Mouse (Mus musculus) macrophage (primary cell): Measurements from ENCODE around the gene Inpp5k. TPM values are rescaled to one million over a fixed set of nuclear protein-coding genes. Genes with fewer than 3 reads are reported as not detected.

Experiments used
- H3K27ac ChIP-seq: fragments of 350-480 bp; formaldehyde crosslinking; 2 replicates; pipeline ENCODE4 v1.9.0; 2021
- H3K36me3 ChIP-seq: fragments of 350-480 bp; formaldehyde crosslinking; 2 replicates; pipeline ENCODE4 v1.9.0; 2021; ENCODE audit errors: inconsistent target
- H3K4me3 ChIP-seq: fragments of 350-480 bp; formaldehyde crosslinking; 2 replicates; pipeline ENCODE4 v1.9.0; 2021; ENCODE audit errors: inconsistent target
- H3K79me2 ChIP-seq: fragments of 350-480 bp; formaldehyde crosslinking; 2 replicates; pipeline ENCODE4 v1.9.0; 2021; ENCODE audit errors: inconsistent target
- WGBS: methylation state at CpG from one replicate; pipeline ENCODE4 v1.1.7; 2026; ENCODE audit warnings: inconsistent platforms; ENCODE audit not compliant: missing documents; 5-methylcytosine and 5-hydroxymethylcytosine counted together
- polyA plus RNA-seq: library from polyadenylated mRNA; stranded (reverse); fragments of 250-400 nt; gene quantifications from 3 replicates; pipeline ENCODE4 v1.2.4, GENCODE M21; 2018; ENCODE audit warnings: inconsistent platforms

The Inpp5k gene
- polyA plus RNA-seq, 1 experiment from 2014 or later: 38.4 TPM

DNA sequence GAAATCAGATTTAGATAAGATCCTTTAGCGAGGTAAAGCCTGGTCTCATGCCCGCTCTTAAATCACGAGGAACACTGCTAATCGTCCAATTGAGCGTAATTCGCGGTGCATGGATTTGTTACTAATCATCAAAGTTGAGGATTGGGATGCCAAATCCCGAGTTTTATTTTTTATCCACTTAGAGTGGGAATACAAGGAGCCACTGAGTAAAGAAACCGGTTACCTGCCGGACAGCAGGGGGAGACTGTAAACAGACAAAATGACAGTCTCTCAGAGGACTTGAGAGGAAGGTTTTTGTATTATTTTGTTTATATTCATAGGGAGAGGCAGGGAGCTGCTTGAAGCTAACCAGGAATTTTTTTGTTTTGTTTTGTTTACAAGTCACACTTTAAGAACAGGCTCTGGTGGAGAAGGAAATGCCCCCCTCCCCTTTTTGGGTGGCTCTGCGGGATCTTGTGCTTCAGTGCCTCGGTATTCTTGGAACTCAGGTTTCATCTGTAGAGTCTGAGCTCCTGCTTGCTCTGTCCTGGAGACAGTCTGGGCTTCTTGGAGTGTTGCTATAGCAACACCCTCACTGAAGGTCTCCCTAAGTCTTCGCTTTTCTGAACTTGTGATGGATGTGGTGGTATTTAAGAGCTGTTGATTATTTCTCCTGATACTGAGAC lies 905 bp downstream of the Inpp5k start:
- peak overlapping the region; percentile 99 for H3K4me3 ChIP-seq
- peaks cover 29% of the 10 kb centered on the region for H3K79me2 ChIP-seq
- WGBS: 12% methylated on average over 13 of the region's 13 CpGs
- peak overlapping the region; percentile 57 for H3K27ac ChIP-seq
- H3K36me3 ChIP-seq: peaks cover 40% of the 10 kb centered on the region

DNA sequence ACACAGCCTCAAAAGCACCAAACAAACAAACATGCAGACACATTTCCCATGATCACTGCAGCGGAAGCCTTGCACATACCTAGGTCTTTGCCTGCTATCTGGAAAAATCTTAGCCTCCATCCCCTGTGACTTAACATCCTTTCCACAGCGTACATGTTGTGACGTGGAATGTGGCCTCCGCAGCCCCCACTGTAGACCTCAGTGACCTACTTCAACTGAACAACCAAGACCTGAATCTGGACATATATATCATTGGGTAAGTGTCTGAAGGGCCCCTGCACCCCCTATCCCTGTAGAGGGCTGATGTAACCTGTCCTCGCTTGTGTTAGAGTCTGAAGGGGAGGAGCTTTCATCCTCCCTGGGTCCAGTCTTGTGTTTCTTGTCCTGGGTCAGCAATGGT lies 2.1 kb downstream of the Inpp5k start:
- no peak overlapping the region for H3K27ac ChIP-seq
- H3K4me3 ChIP-seq: no peak overlapping the region
- 98% methylated on average over 5 of the region's 5 CpGs for WGBS
- peaks cover 28% of the 10 kb centered on the region for H3K36me3 ChIP-seq
- H3K79me2 ChIP-seq: peaks cover 29% of the 10 kb centered on the region

DNA sequence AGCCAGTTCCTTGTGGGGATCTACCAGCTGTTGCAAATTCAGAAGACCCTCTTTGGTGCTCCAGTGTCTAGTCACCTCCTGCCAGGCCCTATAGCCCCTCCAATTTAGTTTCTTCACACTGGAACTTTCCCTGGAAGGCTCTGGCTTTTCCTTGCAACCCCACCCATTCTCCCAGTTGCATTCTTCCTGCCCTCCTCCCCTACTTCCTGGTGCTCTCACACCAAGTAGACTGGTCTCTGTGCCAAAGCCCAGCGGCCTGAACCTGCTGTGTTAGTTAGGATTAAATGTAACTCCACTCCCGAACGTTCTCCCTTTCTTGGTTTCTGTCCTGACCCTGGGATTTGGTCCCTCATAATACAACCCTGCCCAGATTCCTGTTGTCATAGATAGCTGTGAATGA lies 4.0 kb downstream of the Inpp5k start:
- no peak overlapping the region for H3K27ac ChIP-seq
- peaks cover 29% of the 10 kb centered on the region; the same call in 1 of the 2 replicates for H3K36me3 ChIP-seq
- H3K79me2 ChIP-seq: peaks cover 29% of the 10 kb centered on the region
- no peak overlapping the region for H3K4me3 ChIP-seq
- 77% methylated on average over 3 of the region's 3 CpGs for WGBS

DNA sequence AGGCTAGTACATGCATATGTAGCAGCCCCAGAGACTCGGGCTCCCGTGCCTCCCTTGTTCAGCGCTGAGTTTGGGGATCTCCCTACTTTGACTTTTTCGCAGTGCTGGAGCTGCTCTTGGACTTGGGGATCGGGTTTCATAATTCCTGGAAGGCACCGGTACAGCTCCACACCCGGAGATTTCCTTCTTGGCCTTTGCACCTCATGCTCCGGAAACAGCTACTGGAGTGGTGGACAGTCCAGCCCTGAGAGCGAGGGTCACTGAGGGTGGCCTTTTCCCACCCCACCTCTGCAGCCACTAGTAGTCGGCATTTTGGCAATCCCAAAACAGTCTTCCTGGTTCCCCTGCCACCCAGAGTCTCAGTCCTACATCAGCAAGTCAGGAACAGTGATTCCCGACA lies 4.5 kb downstream of the Inpp5k start:
- Histone ChIP-seq H3K4me3 (no peak overlapping the region), H3K27ac (no peak overlapping the region), H3K36me3 (peaks cover 30% of the 10 kb centered on the region; the same call in 1 of the 2 replicates), H3K79me2 (peaks cover 29% of the 10 kb centered on the region)
- WGBS: 95% methylated on average over 11 of the region's 11 CpGs

- H3K4me3 ChIP-seq: no peak overlapping the region
- no peaks in the 10 kb centered on the region for H3K79me2 ChIP-seq
- peaks cover 39% of the 10 kb centered on the region for H3K36me3 ChIP-seq
- 96% methylated on average over 5 of the region's 5 CpGs for WGBS
- no peak overlapping the region for H3K27ac ChIP-seq
These were observed 12.5 kb downstream of the Inpp5k start for GRCm38 (mm10) chr11:75643323-75643722.

GRCm38 (mm10) chr11:75644684-75645083 lies 13.9 kb downstream of the Inpp5k start:
- Histone ChIP-seq H3K36me3 (peaks cover 32% of the 10 kb centered on the region), H3K79me2 (no peaks in the 10 kb centered on the region), H3K27ac (peak overlapping the region; percentile 65), H3K4me3 (no peak overlapping the region)
- 12% methylated on average over 9 of the region's 9 CpGs for WGBS

DNA sequence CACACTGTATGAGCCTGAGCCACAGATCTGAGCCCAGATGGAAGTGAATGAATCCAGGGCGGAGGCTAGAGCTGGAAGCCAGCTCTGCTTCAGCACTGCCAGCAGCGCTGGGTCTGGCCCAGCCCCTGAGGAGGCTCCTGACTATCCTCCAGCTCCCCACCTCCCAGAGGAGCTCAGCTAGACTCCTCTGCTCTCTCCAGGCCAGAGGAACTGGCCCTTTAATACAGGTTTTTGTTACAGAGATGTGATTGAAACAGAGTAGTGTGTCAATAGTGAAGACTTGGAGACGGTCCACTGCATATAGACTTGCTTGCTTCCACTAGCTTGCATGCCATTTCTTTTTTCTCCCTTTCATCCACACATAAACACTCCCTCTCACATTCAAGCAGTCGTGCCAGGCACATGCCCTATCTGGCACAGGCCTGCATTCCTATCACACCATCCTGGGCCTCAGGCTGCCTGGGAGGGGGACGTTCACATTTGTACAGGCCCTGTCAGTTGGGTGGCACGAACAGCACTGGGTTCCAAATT lies 17.0 kb downstream of the Inpp5k start:
- peaks cover 19% of the 10 kb centered on the region; the same call in 1 of the 2 replicates for H3K36me3 ChIP-seq
- WGBS: 96% methylated on average over 6 of the region's 6 CpGs
- H3K79me2 ChIP-seq: peaks cover 11% of the 10 kb centered on the region
- H3K4me3 ChIP-seq: no peak overlapping the region
- H3K27ac ChIP-seq: no peak overlapping the region

GRCm38 (mm10) chr11:75649155-75649561 lies 18.4 kb downstream of the Inpp5k start:
- Histone ChIP-seq H3K4me3 (no peak overlapping the region), H3K27ac (peak overlapping the region; percentile 35), H3K79me2 (peaks cover 15% of the 10 kb centered on the region), H3K36me3 (peaks cover 19% of the 10 kb centered on the region; the same call in 1 of the 2 replicates)
- 41% methylated on average over 4 of the region's 4 CpGs for WGBS

DNA sequence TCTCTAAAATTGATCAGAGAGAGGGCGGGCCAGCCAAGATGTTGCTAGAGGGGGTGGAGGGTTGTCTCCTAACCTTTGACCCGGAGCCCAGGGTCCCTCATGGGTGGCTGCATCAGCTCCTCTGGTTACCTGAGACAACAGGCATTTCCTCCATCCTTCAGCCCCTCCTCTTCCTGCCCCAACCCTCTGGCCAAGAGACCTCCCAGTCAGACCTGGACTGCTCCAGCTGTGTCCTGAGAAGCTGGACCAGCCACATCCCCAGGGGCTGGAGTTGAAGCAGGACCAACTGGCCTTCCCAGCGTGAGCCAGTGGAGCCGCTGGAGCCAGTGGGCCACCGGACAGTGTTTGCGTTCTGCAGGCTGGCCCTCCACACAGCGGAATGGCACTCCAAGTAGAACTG lies 19.5 kb downstream of the Inpp5k start, which contains the start of gene Myo1c:
TSS of gene Myo1c (plus strand) at position 194 of the 400 bp plus-strand sequence.
- peaks cover 19% of the 10 kb centered on the region; the same call in 1 of the 2 replicates for H3K36me3 ChIP-seq
- H3K4me3 ChIP-seq: peak within 1 kb of the TSS; percentile 12; the same call in 1 of the 2 replicates
- WGBS: 94% methylated on average over 6 of the region's 7 CpGs
- H3K79me2 ChIP-seq: peaks cover 15% of the 10 kb centered on the region
- H3K27ac ChIP-seq: peak within 1 kb of the TSS; percentile 71

GRCm38 (mm10) chr11:75650958-75651425 lies 20.2 kb downstream of the Inpp5k start:
- Histone ChIP-seq H3K36me3 (peaks cover 19% of the 10 kb centered on the region; the same call in 1 of the 2 replicates), H3K4me3 (peak overlapping the region; percentile 12; the same call in 1 of the 2 replicates), H3K27ac (peak overlapping the region; percentile 71), H3K79me2 (peaks cover 15% of the 10 kb centered on the region)
- WGBS: 9% methylated on average over 9 of the region's 13 CpGs

GRCm38 (mm10) chr11:75651426-75652221 lies 20.8 kb downstream of the Inpp5k start:
- peaks cover 22% of the 10 kb centered on the region for H3K79me2 ChIP-seq
- WGBS: under 1% methylated on average over 53 of the region's 54 CpGs
- peak overlapping the region; percentile 80 for H3K4me3 ChIP-seq
- H3K27ac ChIP-seq: peak overlapping the region; percentile 98
- H3K36me3 ChIP-seq: peaks cover 17% of the 10 kb centered on the region; the same call in 1 of the 2 replicates

DNA sequence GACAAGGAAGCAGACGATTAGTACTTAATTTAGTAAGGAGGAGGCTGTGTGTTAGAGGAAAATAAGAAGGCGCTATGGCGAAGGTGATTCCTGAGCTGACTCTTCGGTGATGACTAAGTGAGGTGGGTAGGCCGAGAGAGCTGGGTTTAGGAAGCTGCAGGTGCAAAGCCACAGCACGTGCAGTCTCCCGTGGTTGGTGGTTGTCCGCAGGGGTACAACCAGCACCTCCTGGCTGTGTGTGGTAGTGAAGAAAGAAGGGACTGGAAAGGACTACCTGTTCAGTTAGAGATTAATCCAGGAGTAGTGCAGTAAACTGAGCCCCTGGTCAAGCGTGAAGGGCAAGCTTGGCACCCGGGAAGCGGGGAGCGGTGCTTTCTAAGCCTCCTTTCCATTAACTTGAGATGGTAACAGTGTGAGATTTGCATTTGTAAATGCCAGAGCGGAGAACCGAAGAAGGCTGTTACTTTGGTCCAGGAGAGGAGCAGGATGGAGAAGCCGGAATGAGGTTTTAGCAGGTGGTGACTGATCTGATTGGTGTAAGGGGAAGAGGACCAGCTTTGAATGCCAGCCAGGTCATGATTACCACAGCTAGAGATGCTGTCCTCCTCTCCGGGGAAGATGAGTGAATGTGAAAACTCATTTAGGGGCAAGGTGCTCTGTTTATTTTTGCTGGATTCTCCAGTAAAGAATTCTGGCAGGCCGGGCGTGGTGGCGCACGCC lies 21.6 kb downstream of the Inpp5k start:
- peaks cover 9% of the 10 kb centered on the region; the same call in 1 of the 2 replicates for H3K36me3 ChIP-seq
- H3K27ac ChIP-seq: peak overlapping the region; percentile 98
- peaks cover 29% of the 10 kb centered on the region for H3K79me2 ChIP-seq
- H3K4me3 ChIP-seq: peak overlapping the region; percentile 80
- 36% methylated on average over 19 of the region's 20 CpGs for whole genome bisulfite sequencing

DNA sequence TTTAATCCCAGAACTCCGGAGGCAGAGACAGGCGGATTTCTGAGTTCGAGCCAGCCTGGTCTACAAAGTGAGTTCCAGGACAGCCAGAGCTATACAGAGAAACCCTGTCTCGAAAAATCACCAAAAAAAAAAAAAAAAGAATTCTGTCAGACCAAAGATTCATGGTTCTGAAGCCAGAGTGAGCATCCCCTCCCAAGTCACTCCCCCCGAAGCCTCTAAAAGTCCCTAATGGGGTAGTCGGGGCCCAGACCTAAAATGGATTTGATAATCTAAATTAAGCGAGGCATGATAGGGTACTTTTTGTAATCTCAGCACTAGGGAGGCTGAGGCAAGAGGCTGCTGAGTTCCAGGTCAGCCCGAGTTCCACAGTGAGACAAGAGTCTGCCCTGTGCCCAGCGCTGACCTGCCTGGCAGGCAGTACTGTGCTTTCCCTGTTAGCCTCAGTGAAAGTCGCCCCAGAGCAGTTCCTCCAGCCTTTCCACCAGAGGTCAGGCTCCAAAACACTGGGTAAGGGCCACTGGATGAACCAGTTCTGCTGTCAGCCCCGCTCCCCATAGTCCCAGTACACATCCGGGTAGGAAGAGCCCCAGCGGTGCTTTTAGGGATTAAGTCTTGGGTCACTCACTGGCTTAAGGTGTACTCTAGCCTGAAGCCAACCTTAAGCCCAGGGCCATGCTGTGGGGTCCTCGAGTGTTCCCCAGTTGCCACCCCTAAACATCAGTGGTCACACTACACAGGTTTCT lies 22.3 kb downstream of the Inpp5k start:
- peak overlapping the region; percentile 80 for H3K4me3 ChIP-seq
- WGBS: 23% methylated on average over 14 of the region's 14 CpGs
- peaks cover 37% of the 10 kb centered on the region for H3K79me2 ChIP-seq
- peaks cover 7% of the 10 kb centered on the region; the same call in 1 of the 2 replicates for H3K36me3 ChIP-seq
- peak overlapping the region; percentile 98 for H3K27ac ChIP-seq
